Mouse (Mus musculus): ENCODE measurements around the gene Gatm. TPM values are rescaled to one million over a fixed set of nuclear protein-coding genes. Genes with fewer than 3 reads are reported as not detected.

Gatm gene
- polyA plus RNA-seq, 1 experiment from 2014 or later, result 19.3 TPM

DNA sequence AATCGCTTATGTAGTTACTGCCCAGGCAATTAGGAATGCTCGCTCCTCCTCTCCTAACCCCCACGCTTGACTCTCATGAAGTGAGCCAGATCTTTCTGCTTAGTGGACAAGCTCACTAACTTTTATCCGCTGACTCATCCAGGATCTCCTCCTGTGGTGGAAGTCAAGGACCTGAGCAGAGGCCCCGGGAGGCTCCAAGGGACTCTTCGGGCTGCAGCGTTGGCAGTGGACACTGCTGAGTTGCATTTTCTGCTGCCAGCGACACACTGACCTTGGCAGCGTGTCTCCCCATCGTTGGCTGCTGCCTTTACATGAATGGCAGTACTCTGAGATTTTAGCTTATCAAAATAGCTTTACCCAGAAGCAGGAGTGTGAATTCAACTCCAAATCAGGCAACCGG is 35.6 kb downstream of the Gatm start:
- Histone ChIP-seq H3K4me3 (no peak overlapping the region), H3K36me3 (no peaks in the 10 kb centered on the region), H3K4me2 (no peak overlapping the region), H3K9ac (no peak overlapping the region), H3K4me1 (no peaks in the 10 kb centered on the region), H3K27ac (no peak overlapping the region), H3K9me3 (replicated peaks) (no peaks in the 10 kb centered on the region), H3K27me3 (replicated peaks) (no peaks in the 10 kb centered on the region)
- WGBS (ENCODE audit: insufficient replicate concordance), result 58% methylated on average over 11 of the region's 11 CpGs
- no peak for ATAC-seq

- no peak for ATAC-seq
- WGBS (ENCODE audit: insufficient replicate concordance), result 40% methylated on average over 1 of the region's 1 CpGs
- H3K36me3 ChIP-seq, result no peaks in the 10 kb centered on the region
Measured at GRCm38 (mm10) chr2:122572438-122572837, 38.7 kb downstream of the Gatm start.

GRCm38 (mm10) chr2:122571326-122571725 is 39.8 kb downstream of the Gatm start:
- 56% methylated on average over 4 of the region's 4 CpGs for WGBS (ENCODE audit: insufficient replicate concordance)

More at GRCm38 (mm10) chr2:122572438-122572837, 38.7 kb downstream of the Gatm start:
- Histone ChIP-seq H3K4me3 (no peak overlapping the region), H3K27ac (no peak overlapping the region), H3K9ac (no peak overlapping the region), H3K27me3 (replicated peaks) (no peaks in the 10 kb centered on the region), H3K9me3 (replicated peaks) (no peaks in the 10 kb centered on the region), H3K4me2 (no peak overlapping the region), H3K4me1 (no peaks in the 10 kb centered on the region)

DNA sequence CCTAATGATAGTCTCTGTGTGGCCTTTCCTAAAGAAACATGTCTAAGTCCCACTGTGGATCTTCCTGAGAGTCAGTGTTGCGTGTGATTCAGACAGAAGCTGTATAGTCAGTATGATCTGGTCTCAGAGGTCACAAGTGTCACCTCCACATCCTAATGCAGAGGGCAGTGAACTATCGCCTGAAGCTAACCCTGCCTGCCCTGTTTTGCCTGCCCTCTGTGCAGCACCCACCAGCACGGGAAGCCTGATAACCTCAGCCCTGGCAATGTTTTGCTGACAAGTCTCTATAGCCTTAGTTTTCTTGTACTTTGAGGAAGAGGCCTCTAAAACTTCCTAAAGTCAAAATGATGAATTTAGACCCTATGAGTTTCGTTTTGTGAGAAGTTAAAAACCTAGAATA is 40.7 kb downstream of the Gatm start:
- Histone ChIP-seq H3K9me3 (replicated peaks) (no peaks in the 10 kb centered on the region), H3K27ac (no peak overlapping the region), H3K27me3 (replicated peaks) (no peaks in the 10 kb centered on the region), H3K9ac (no peak overlapping the region), H3K4me3 (no peak overlapping the region), H3K4me2 (no peak overlapping the region), H3K36me3 (no peaks in the 10 kb centered on the region), H3K4me1 (no peaks in the 10 kb centered on the region)
- ATAC-seq, result 0 out of 2 replicates have a peak, but pooled peaks have one; percentile 27
- 53% methylated on average over 4 of the region's 4 CpGs for WGBS (ENCODE audit: insufficient replicate concordance)

More at GRCm38 (mm10) chr2:122571326-122571725, 39.8 kb downstream of the Gatm start:
- Histone ChIP-seq H3K4me2 (no peak overlapping the region), H3K27ac (no peak overlapping the region), H3K4me1 (no peaks in the 10 kb centered on the region), H3K9me3 (replicated peaks) (no peaks in the 10 kb centered on the region), H3K9ac (no peak overlapping the region), H3K27me3 (replicated peaks) (no peaks in the 10 kb centered on the region), H3K36me3 (no peaks in the 10 kb centered on the region), H3K4me3 (no peak overlapping the region)
- ATAC-seq, result no peak

DNA sequence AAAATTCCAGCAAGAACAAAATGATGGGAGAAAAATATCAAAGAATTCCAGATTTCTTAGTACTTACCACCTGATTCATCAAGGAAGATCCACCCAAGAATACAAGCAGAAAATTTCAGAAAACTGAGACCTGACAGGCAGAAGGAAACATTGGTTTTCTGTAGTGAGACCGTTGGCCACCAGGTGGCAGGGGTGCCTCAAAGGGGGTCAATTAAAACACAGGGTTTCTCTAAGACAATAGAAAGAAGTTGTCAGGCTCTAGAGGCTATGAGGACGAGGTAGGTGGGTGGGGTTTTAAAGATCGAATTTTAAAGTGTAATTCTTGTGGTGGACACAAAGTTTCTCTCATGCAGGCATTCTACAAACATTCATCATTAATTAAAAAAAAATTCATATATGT is 41.7 kb downstream of the Gatm start:
- Histone ChIP-seq H3K9me3 (replicated peaks) (no peaks in the 10 kb centered on the region), H3K27me3 (replicated peaks) (no peaks in the 10 kb centered on the region), H3K36me3 (no peaks in the 10 kb centered on the region), H3K4me2 (no peak overlapping the region), H3K4me3 (no peak overlapping the region), H3K9ac (no peak overlapping the region), H3K27ac (no peak overlapping the region), H3K4me1 (no peaks in the 10 kb centered on the region)
- ATAC-seq, result no peak
- WGBS (ENCODE audit: insufficient replicate concordance), result 7% methylated on average over 3 of the region's 3 CpGs

DNA sequence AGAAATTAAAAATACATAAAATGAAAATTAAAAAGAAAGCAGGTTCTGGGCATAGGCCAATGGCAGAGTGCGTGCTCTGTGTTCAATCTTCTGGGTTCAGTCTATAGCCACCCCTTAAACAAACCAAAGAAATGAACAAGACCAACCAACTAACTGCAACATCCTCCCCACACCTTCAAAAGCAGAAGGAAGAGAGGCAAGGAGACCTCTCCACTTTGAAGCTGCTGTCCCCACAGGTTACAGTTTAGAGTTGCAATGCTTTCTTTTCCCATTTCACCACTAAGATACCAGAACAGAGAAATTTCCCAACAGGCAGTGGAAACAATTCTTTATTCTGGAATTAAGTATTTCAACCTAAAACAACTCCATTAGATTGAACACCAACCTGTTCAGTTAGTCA is 48.9 kb downstream of the Gatm start:
- Histone ChIP-seq H3K9me3 (replicated peaks) (no peaks in the 10 kb centered on the region), H3K27me3 (replicated peaks) (no peaks in the 10 kb centered on the region), H3K4me3 (no peak overlapping the region), H3K9ac (no peak overlapping the region), H3K4me2 (no peak overlapping the region), H3K27ac (no peak overlapping the region), H3K4me1 (no peaks in the 10 kb centered on the region), H3K36me3 (no peaks in the 10 kb centered on the region)
- 78% methylated on average over 1 of the region's 1 CpGs for WGBS (ENCODE audit: insufficient replicate concordance)
- no peak for ATAC-seq

GRCm38 (mm10) chr2:122561221-122561620 is 49.9 kb downstream of the Gatm start:
- ATAC-seq, result no peak
- H3K27me3 ChIP-seq (replicated peaks), result no peaks in the 10 kb centered on the region
- no peaks in the 10 kb centered on the region for H3K36me3 ChIP-seq
- no peaks in the 10 kb centered on the region for H3K4me1 ChIP-seq
- H3K4me3 ChIP-seq, result no peak overlapping the region
- 75% methylated on average over 5 of the region's 5 CpGs for WGBS (ENCODE audit: insufficient replicate concordance)
- no peak overlapping the region for H3K27ac ChIP-seq
- H3K9ac ChIP-seq, result no peak overlapping the region
- no peaks in the 10 kb centered on the region for H3K9me3 ChIP-seq (replicated peaks)
- no peak overlapping the region for H3K4me2 ChIP-seq

GRCm38 (mm10) chr2:122558317-122558716 is 52.8 kb downstream of the Gatm start:
- Histone ChIP-seq H3K9me3 (replicated peaks) (no peaks in the 10 kb centered on the region), H3K9ac (no peak overlapping the region), H3K4me1 (no peaks in the 10 kb centered on the region), H3K36me3 (no peaks in the 10 kb centered on the region), H3K27me3 (replicated peaks) (no peaks in the 10 kb centered on the region), H3K4me3 (no peak overlapping the region), H3K27ac (no peak overlapping the region), H3K4me2 (no peak overlapping the region)
- ATAC-seq, result no peak
- WGBS (ENCODE audit: insufficient replicate concordance), result 21% methylated on average over 2 of the region's 2 CpGs

MicroRNA genes within 50 kb of the gene (microRNA counts, 519-probe panel; counts per million panel counts)
- 582 counts per million, percentile 70 among the panel's probes with 10 or more counts for microRNA mmu-miR-147

Small RNA genes lying within 50 kb of the gene (microRNA-seq; reads per million reads assigned to microRNA genes)
- gene Mir147, result 6.3 reads per million, percentile 12 among the genes with 10 or more reads in this experiment

Other genes with a start within 250 kb of the Gatm start
- gene Shf, start 242.1 kb downstream of the Gatm start, polyA plus RNA-seq (2016; fragmentation: Nextera tagmentation; extraction: Ambion mirVana), result 2.0 TPM in 2 replicates
- gene Slc28a2, start 184.8 kb downstream of the Gatm start, polyA plus RNA-seq (2016; fragmentation: Nextera tagmentation; extraction: Ambion mirVana), result 0.31 and 0.35 TPM in 2 replicates
- not detected in 2 replicates for gene Gm14085, start 126.4 kb downstream of the Gatm start, polyA plus RNA-seq (2016; fragmentation: Nextera tagmentation; extraction: Ambion mirVana)
- gene AA467197, start 25.7 kb upstream of the Gatm start, polyA plus RNA-seq (2016; fragmentation: Nextera tagmentation; extraction: Ambion mirVana), result 0.17 and 0.26 TPM in 2 replicates
- 1.8 and 2.4 TPM in 2 replicates for gene Slc30a4, start 91.4 kb upstream of the Gatm start, polyA plus RNA-seq (2016; fragmentation: Nextera tagmentation; extraction: Ambion mirVana)
- gene Bloc1s6, start 127.2 kb upstream of the Gatm start, polyA plus RNA-seq (2016; fragmentation: Nextera tagmentation; extraction: Ambion mirVana), result 23.2 and 24.2 TPM in 2 replicates
- gene Sqor, start 153.9 kb upstream of the Gatm start, polyA plus RNA-seq (2016; fragmentation: Nextera tagmentation; extraction: Ambion mirVana), result 2.8 and 3.9 TPM in 2 replicates

Measured in liver, embryonic 12.5 days (tissue).